Mouse (Mus musculus): ENCODE measurements around the gene Pcgf1. TPM values are rescaled to one million over a fixed set of nuclear protein-coding genes. Genes with fewer than 3 reads are reported as not detected.

Pcgf1 gene
- polyA plus RNA-seq, 1 experiment from 2014 or later: 34.3 TPM

MicroRNAs encoded within 50 kb of the gene (microRNA counts, 519-probe panel; counts per million panel counts)
- 31.2 counts per million for microRNA mmu-miR-3470a+mmu-miR-3470b

Small RNA genes within 50 kb of the gene (microRNA-seq; reads per million reads assigned to microRNA genes)
- not detected for gene Mir3470a (ENCODE audit: insufficient number of aligned reads)
- gene Mir7040 (ENCODE audit: insufficient number of aligned reads): not detected

Other genes with a start within 250 kb of the Pcgf1 start
- gene Sema4f, start 138.1 kb upstream of the Pcgf1 start, polyA plus RNA-seq (2014; fragmentation: Nextera tagmentation; extraction: Ambion mirVana): 2.0 and 2.2 TPM in 2 replicates
- 0.35 and 0.39 TPM in 2 replicates for gene M1ap, start 131.0 kb upstream of the Pcgf1 start, polyA plus RNA-seq (2014; fragmentation: Nextera tagmentation; extraction: Ambion mirVana)
- gene Dok1, start 44.4 kb upstream of the Pcgf1 start, polyA plus RNA-seq (2014; fragmentation: Nextera tagmentation; extraction: Ambion mirVana): 4.8 and 5.6 TPM in 2 replicates
- 9.2 and 9.9 TPM in 2 replicates for gene Loxl3, start 43.7 kb upstream of the Pcgf1 start, polyA plus RNA-seq (2014; fragmentation: Nextera tagmentation; extraction: Ambion mirVana)
- 124 and 125 TPM in 2 replicates for gene Aup1, start 23.3 kb upstream of the Pcgf1 start, polyA plus RNA-seq (2014; fragmentation: Nextera tagmentation; extraction: Ambion mirVana)
- 30.1 and 32.5 TPM in 2 replicates for gene Htra2, start 22.6 kb upstream of the Pcgf1 start, polyA plus RNA-seq (2014; fragmentation: Nextera tagmentation; extraction: Ambion mirVana)
- gene Dqx1, start 20.0 kb upstream of the Pcgf1 start, polyA plus RNA-seq (2014; fragmentation: Nextera tagmentation; extraction: Ambion mirVana): 0.85 and 1.3 TPM in 2 replicates
- gene Tlx2, start 7.6 kb upstream of the Pcgf1 start, polyA plus RNA-seq (2014; fragmentation: Nextera tagmentation; extraction: Ambion mirVana): not detected in 2 replicates
- 0.40 TPM in 1 of 2 replicates, not detected in the other for gene Lbx2, start 8.5 kb downstream of the Pcgf1 start, polyA plus RNA-seq (2014; fragmentation: Nextera tagmentation; extraction: Ambion mirVana)
- gene Ccdc142, start 23.7 kb downstream of the Pcgf1 start, polyA plus RNA-seq (2014; fragmentation: Nextera tagmentation; extraction: Ambion mirVana): 2.8 and 3.0 TPM in 2 replicates
- 2.5 and 3.0 TPM in 2 replicates for gene Gm42688, start 23.7 kb downstream of the Pcgf1 start, polyA plus RNA-seq (2014; fragmentation: Nextera tagmentation; extraction: Ambion mirVana)
- gene Mrpl53, start 31.2 kb downstream of the Pcgf1 start, polyA plus RNA-seq (2014; fragmentation: Nextera tagmentation; extraction: Ambion mirVana): 116 and 123 TPM in 2 replicates
- gene Mogs, start 37.6 kb downstream of the Pcgf1 start, polyA plus RNA-seq (2014; fragmentation: Nextera tagmentation; extraction: Ambion mirVana): 37.1 and 39.0 TPM in 2 replicates
- gene Wbp1, start 43.7 kb downstream of the Pcgf1 start, polyA plus RNA-seq (2014; fragmentation: Nextera tagmentation; extraction: Ambion mirVana): 141 and 154 TPM in 2 replicates
- 20.0 and 27.7 TPM in 2 replicates for gene Ino80b, start 47.6 kb downstream of the Pcgf1 start, polyA plus RNA-seq (2014; fragmentation: Nextera tagmentation; extraction: Ambion mirVana)
- 17.8 and 23.0 TPM in 2 replicates for gene Rtkn, start 57.6 kb downstream of the Pcgf1 start, polyA plus RNA-seq (2014; fragmentation: Nextera tagmentation; extraction: Ambion mirVana)
- 12.6 and 15.6 TPM in 2 replicates for gene Wdr54, start 78.5 kb downstream of the Pcgf1 start, polyA plus RNA-seq (2014; fragmentation: Nextera tagmentation; extraction: Ambion mirVana)
- gene 1700003E16Rik, start 78.5 kb downstream of the Pcgf1 start, polyA plus RNA-seq (2014; fragmentation: Nextera tagmentation; extraction: Ambion mirVana): 1.2 and 1.9 TPM in 2 replicates
- 99.6 and 104 TPM in 2 replicates for gene Dctn1, start 88.1 kb downstream of the Pcgf1 start, polyA plus RNA-seq (2014; fragmentation: Nextera tagmentation; extraction: Ambion mirVana)
- gene Slc4a5, start 142.0 kb downstream of the Pcgf1 start, polyA plus RNA-seq (2014; fragmentation: Nextera tagmentation; extraction: Ambion mirVana): 0.35 and 0.84 TPM in 2 replicates
- 48.0 and 48.1 TPM in 2 replicates for gene Mthfd2, start 248.0 kb downstream of the Pcgf1 start, polyA plus RNA-seq (2014; fragmentation: Nextera tagmentation; extraction: Ambion mirVana)
- 69.7 TPM in 2 replicates for gene Mob1a, start 248.1 kb downstream of the Pcgf1 start, polyA plus RNA-seq (2014; fragmentation: Nextera tagmentation; extraction: Ambion mirVana)

Data from forebrain, embryonic 11.5 days (tissue).